Mouse (Mus musculus) liver, embryonic 14.5 days (tissue): ENCODE results near the gene Gm49325. TPM values are rescaled to one million over a fixed set of nuclear protein-coding genes. Genes with fewer than 3 reads are reported as not detected.

Experiments
- ATAC-seq: fragments of 200-750 bp; cut with Nextera tagmentation; 2 replicates; pipeline ENCODE4 v1.8.0; 2017; ENCODE audit warnings: moderate number of reproducible peaks, mild to moderate bottlenecking, moderate library complexity; ENCODE audit not compliant: insufficient read depth
- DNase-seq, 3 experiments: peaks; one replicate each; pipeline ENCODE4 v3.0.0-alpha.2; 2012 to 2013; ENCODE audit warnings: low read depth in 3 of 3, low spot score in 3 of 3
- H3K27ac ChIP-seq: fragments of 300-500 bp; sonication (generic); 2 replicates; pipeline ENCODE4 v1.5.1; 2014; ENCODE audit warnings: moderate library complexity, mild to moderate bottlenecking, control low read depth, inconsistent platforms
- H3K27me3 ChIP-seq: fragments of 300-500 bp; sonication (generic); 2 replicates; pipeline ENCODE4 v1.6.1; 2014; ENCODE audit warnings: mild to moderate bottlenecking, low read length, moderate library complexity; ENCODE audit not compliant: control insufficient read depth, insufficient read depth
- H3K36me3 ChIP-seq: fragments of 300-500 bp; sonication (generic); replicated peaks from 2 replicates; pipeline ENCODE4 v1.6.1; 2014; ENCODE audit warnings: low read depth; ENCODE audit not compliant: control insufficient read depth, insufficient read depth
- H3K4me1 ChIP-seq, 2 experiments: fragments of 200-500 bp in 1 of 2; fragments of 300-500 bp in 1 of 2; sonication (generic) in 1 of 2; replicated peaks; 2 replicates each; pipeline ENCODE4 v1.6.1; 2012 to 2014; ENCODE audit warnings: antibody characterized with exemption in 1 of 2, inconsistent platforms in 1 of 2, low read length in 1 of 2; ENCODE audit not compliant: control insufficient read depth in 2 of 2, insufficient read depth in 2 of 2
- H3K4me2 ChIP-seq: fragments of 300-500 bp; sonication (generic); 2 replicates; pipeline ENCODE4 v1.6.1; 2014; ENCODE audit warnings: low read depth, mild to moderate bottlenecking, control low read depth, moderate library complexity
- H3K4me3 ChIP-seq, 2 experiments: fragments of 200-500 bp in 1 of 2; fragments of 300-500 bp in 1 of 2; sonication (generic) in 1 of 2; 2 replicates each; pipeline ENCODE4 v1.5.1; 2012 to 2014; ENCODE audit warnings: low read depth in 2 of 2, low read length in 2 of 2, mild to moderate bottlenecking in 2 of 2, control low read depth in 1 of 2, inconsistent platforms in 1 of 2, moderate library complexity in 1 of 2; ENCODE audit not compliant: insufficient read depth in 1 of 2
- H3K9ac ChIP-seq: fragments of 300-500 bp; sonication (generic); replicated peaks from 2 replicates; pipeline ENCODE4 v1.6.1; 2014; ENCODE audit warnings: mild to moderate bottlenecking, control low read depth, moderate library complexity
- H3K9me3 ChIP-seq: fragments of 300-500 bp; sonication (generic); 2 replicates; pipeline ENCODE4 v1.6.1; 2016; ENCODE audit warnings: low read length, mixed read lengths; ENCODE audit not compliant: control insufficient read depth
- CTCF ChIP-seq: IDR thresholded peaks from 2 replicates; pipeline ENCODE4 v1.5.1; 2016; ENCODE audit warnings: antibody characterized with exemption, low read depth, control low read depth
- EP300 ChIP-seq: IDR thresholded peaks from 2 replicates; pipeline ENCODE4 v1.6.1; 2016; ENCODE audit warnings: antibody characterized with exemption, low read depth
- WGBS: fragments of 180-500 bp; shearing (Covaris S2); extraction: QIAGEN DNeasy Blood & Tissue Kit; methylation state at CpG from one replicate; pipeline ENCODE4 v1.1.7; 2014; ENCODE audit not compliant: insufficient replicate concordance; 5-methylcytosine and 5-hydroxymethylcytosine counted together
- polyA plus RNA-seq, 2 experiments: library from polyadenylated mRNA; depleted of rRNA in 1 of 2; stranded (reverse) in 1 of 2; unstranded in 1 of 2; fragments of >200 nt; fragmentation: Nextera tagmentation in 1 of 2; extraction: Ambion mirVana in 1 of 2; gene quantifications; 2 replicates each; pipeline versions ENCODE4 v1.2.1 to v1.2.3; 2012 to 2014

The Gm49325 gene
- polyA plus RNA-seq, 2 experiments = 0.09 TPM; not detected in 1

GRCm38 (mm10) chr10:77616166-77616565, 10.2 kb downstream of the Gm49325 start:
- no peaks in the 10 kb centered on the region for H3K27me3 ChIP-seq
- H3K27ac ChIP-seq = no peak overlapping the region
- WGBS = 88% methylated on average over 9 of the region's 9 CpGs
- H3K36me3 ChIP-seq = peaks cover 37% of the 10 kb centered on the region
- no peak for TF ChIP-seq EP300
- TF ChIP-seq CTCF = peak; percentile 42
- no peaks in the 10 kb centered on the region for H3K9me3 ChIP-seq
- H3K4me1 ChIP-seq = peaks cover under 1 to 6% of the 10 kb centered on the region in 2 experiments; a peak in 2 of 4 replicates
- ATAC-seq (no peak), DNase-seq (no peak)
- no peak overlapping the region for H3K9ac ChIP-seq
- no peak overlapping the region for H3K4me3 ChIP-seq
- H3K4me2 ChIP-seq = no peak overlapping the region

GRCm38 (mm10) chr10:77616926-77617325, 10.9 kb downstream of the Gm49325 start:
- Histone ChIP-seq H3K4me3 (no peak overlapping the region), H3K4me1 (peaks cover 7 to 12% of the 10 kb centered on the region in 2 experiments; a peak in 3 of 4 replicates), H3K36me3 (peaks cover 32% of the 10 kb centered on the region), H3K9me3 (no peaks in the 10 kb centered on the region), H3K9ac (no peak overlapping the region), H3K27ac (no peak overlapping the region), H3K4me2 (no peak overlapping the region), H3K27me3 (no peaks in the 10 kb centered on the region)
- DNase-seq = no peak
- ATAC-seq = no peak
- WGBS = 79% methylated on average over 7 of the region's 7 CpGs
- TF ChIP-seq CTCF (no peak), EP300 (no peak)

- H3K27me3 ChIP-seq = no peaks in the 10 kb centered on the region
- peak overlapping the region; percentile 74 for H3K9ac ChIP-seq
- WGBS = 66% methylated on average over 8 of the region's 8 CpGs
- H3K27ac ChIP-seq = peak overlapping the region; percentile 89
- no peaks in the 10 kb centered on the region for H3K9me3 ChIP-seq
- ATAC-seq (no peak; the same call in 1 of the 2 replicates), DNase-seq (no peak)
- H3K4me2 ChIP-seq = peak overlapping the region; percentile 83
- peaks cover 10 to 22% of the 10 kb centered on the region in 2 experiments; a peak in 3 of 4 replicates for H3K4me1 ChIP-seq
- TF ChIP-seq EP300 (no peak), CTCF (no peak)
- H3K36me3 ChIP-seq = peaks cover 7% of the 10 kb centered on the region
- H3K4me3 ChIP-seq = peak overlapping the region; percentile 56 to 77
Observed at GRCm38 (mm10) chr10:77621546-77621945, 15.5 kb downstream of the Gm49325 start.

- Histone ChIP-seq H3K27ac (peak within 1 kb of the TSS; percentile 89), H3K4me3 (peak within 1 kb of the TSS; percentile 77 to 91), H3K9ac (peak within 1 kb of the TSS; percentile 84), H3K4me1 (peaks cover 10 to 25% of the 10 kb centered on the region in 2 experiments; a peak in 3 of 4 replicates), H3K27me3 (no peaks in the 10 kb centered on the region), H3K4me2 (peak within 1 kb of the TSS; percentile 83), H3K36me3 (peaks cover 1% of the 10 kb centered on the region), H3K9me3 (no peaks in the 10 kb centered on the region)
- under 1% methylated on average over 96 of the region's 96 CpGs for WGBS
- peak; percentile 96 for ATAC-seq
- DNase-seq = peak; percentile 88 to 90 (median 90)
- TF ChIP-seq EP300 = peak; percentile 27; the same call in 1 of the 2 replicates
- no peak for TF ChIP-seq CTCF
Observed at GRCm38 (mm10) chr10:77622055-77622988, 16.3 kb downstream of the Gm49325 start, which contains the start of gene Ube2g2. Gene Ube2g2 (plus strand): TSS chr10:77622275.

GRCm38 (mm10) chr10:77623069-77623492, 17.1 kb downstream of the Gm49325 start:
- TF ChIP-seq CTCF (no peak), EP300 (no peak)

More at GRCm38 (mm10) chr10:77623069-77623492, 17.1 kb downstream of the Gm49325 start:
- DNase-seq = no peak
- no peaks in the 10 kb centered on the region; the same call in 1 of the 2 replicates for H3K36me3 ChIP-seq
- no peaks in the 10 kb centered on the region for H3K9me3 ChIP-seq
- peak overlapping the region; percentile 83 for H3K4me2 ChIP-seq
- no peak for ATAC-seq
- WGBS = 12% methylated on average over 8 of the region's 8 CpGs
- H3K4me3 ChIP-seq = peak overlapping the region; percentile 77 to 91
- H3K9ac ChIP-seq = peak overlapping the region; percentile 84
- peaks cover 10 to 23% of the 10 kb centered on the region in 2 experiments; a peak in 3 of 4 replicates for H3K4me1 ChIP-seq
- H3K27me3 ChIP-seq = no peaks in the 10 kb centered on the region
- H3K27ac ChIP-seq = peak overlapping the region; percentile 45
